Mouse (Mus musculus) neural tube, embryonic 13.5 days (tissue): Measurements from ENCODE around the gene Clrn3. TPM values are rescaled to one million over a fixed set of nuclear protein-coding genes. Genes with fewer than 3 reads are reported as not detected.
"Not testable (repeated sequence)": the region's sequence is repeated elsewhere in the genome, so short reads cannot be mapped to it uniquely, and the experiment has no call there.

Experiments
- ATAC-seq: fragments of 200-750 bp; cut with Nextera tagmentation; 2 replicates; pipeline ENCODE4 v1.8.0; 2017; ENCODE audit warnings: low read depth, mild to moderate bottlenecking, moderate TSS enrichment, moderate library complexity
- H3K27ac ChIP-seq: fragments of 300-500 bp; sonication (generic); replicated peaks from 2 replicates; pipeline ENCODE4 v1.5.1; 2015; ENCODE audit warnings: moderate library complexity, mild to moderate bottlenecking, inconsistent platforms
- H3K27me3 ChIP-seq: fragments of 300-500 bp; sonication (generic); 2 replicates; pipeline ENCODE4 v1.6.1; 2015; ENCODE audit warnings: mild to moderate bottlenecking, inconsistent platforms
- H3K36me3 ChIP-seq: fragments of 300-500 bp; sonication (generic); 2 replicates; pipeline ENCODE4 v1.6.1; 2015; ENCODE audit warnings: mild to moderate bottlenecking, inconsistent platforms
- H3K4me1 ChIP-seq: fragments of 300-500 bp; sonication (generic); replicated peaks from 2 replicates; pipeline ENCODE4 v1.6.1; 2015; ENCODE audit warnings: inconsistent platforms
- H3K4me2 ChIP-seq: fragments of 300-500 bp; sonication (generic); 2 replicates; pipeline ENCODE4 v1.6.1; 2015; ENCODE audit warnings: inconsistent platforms, mild to moderate bottlenecking, moderate library complexity
- H3K4me3 ChIP-seq: fragments of 300-500 bp; sonication (generic); 2 replicates; pipeline ENCODE4 v1.5.1; 2015; ENCODE audit warnings: mild to moderate bottlenecking, inconsistent platforms
- H3K9ac ChIP-seq: fragments of 300-500 bp; sonication (generic); 2 replicates; pipeline ENCODE4 v1.6.1; 2015; ENCODE audit warnings: moderate library complexity, mild to moderate bottlenecking, inconsistent platforms
- H3K9me3 ChIP-seq: fragments of 300-500 bp; sonication (generic); 2 replicates; pipeline ENCODE4 v1.6.1; 2016; ENCODE audit warnings: inconsistent platforms
- WGBS: fragments of 180-500 bp; shearing (Covaris S2); methylation state at CpG from one replicate; pipeline ENCODE4 v1.1.7; 2015; 5-methylcytosine and 5-hydroxymethylcytosine counted together
- polyA plus RNA-seq: library from polyadenylated mRNA; unstranded; fragments of >200 nt; fragmentation: Nextera tagmentation; extraction: Ambion mirVana; gene quantifications from 2 replicates; pipeline ENCODE4 v1.2.1, GENCODE M21; 2015

Clrn3 gene
- polyA plus RNA-seq = 0.11 TPM in 1 of 2 replicates, not detected in the other

DNA sequence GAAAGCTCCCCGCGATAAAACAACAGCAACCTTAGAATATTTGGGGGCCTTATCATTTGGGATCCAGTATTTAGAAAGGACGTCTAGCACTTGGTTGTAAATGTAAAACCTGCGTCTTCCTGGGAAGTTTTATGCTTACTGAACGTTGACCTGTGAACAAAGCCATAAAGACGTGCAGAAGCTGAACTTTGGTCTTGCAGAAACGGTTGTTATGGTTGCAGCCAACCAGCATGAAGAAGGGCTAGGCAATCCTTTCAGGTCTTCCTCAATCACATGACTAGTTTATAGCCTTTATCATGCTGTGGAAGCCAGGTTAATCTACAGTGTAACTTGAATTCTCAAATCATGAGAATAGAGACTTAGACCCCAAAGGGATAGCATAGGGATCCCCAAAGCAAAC lies at the start of gene Clrn3:
Gene Clrn3 (minus strand): TSS at position 140 of the 400 bp plus-strand sequence.
- H3K9me3 ChIP-seq = no peaks in the 10 kb centered on the region
- H3K4me2 ChIP-seq = no peak within 1 kb of the TSS
- H3K4me3 ChIP-seq = no peak within 1 kb of the TSS
- WGBS = 80% methylated on average over 7 of the region's 7 CpGs
- no peaks in the 10 kb centered on the region for H3K36me3 ChIP-seq
- H3K27ac ChIP-seq = no peak within 1 kb of the TSS
- no peaks in the 10 kb centered on the region for H3K27me3 ChIP-seq
- H3K9ac ChIP-seq = no peak within 1 kb of the TSS
- no peak for ATAC-seq
- H3K4me1 ChIP-seq = 0 out of 2 replicates have a peak, but pooled peaks cover 4% of the 10 kb centered on the region

DNA sequence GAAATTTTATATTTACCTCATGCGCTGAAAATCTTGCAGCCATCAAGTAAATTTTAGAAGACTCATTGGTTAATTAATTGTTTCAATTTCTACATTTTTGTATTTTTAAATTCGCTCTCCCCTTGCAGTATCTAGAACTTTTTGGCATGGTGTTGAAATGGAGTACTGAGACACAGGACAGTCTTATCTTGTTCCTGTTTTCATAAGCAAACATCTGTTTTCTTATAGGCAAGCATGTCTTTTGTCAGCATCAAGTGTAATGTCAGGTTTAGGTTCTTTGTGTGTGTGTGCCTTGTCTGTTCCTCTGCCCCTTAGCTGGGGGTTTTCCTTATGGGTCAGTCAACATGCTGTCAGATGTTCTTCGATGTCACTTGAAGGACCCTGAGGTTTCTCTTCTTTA lies 47.9 kb upstream of the Clrn3 start:
- no peak for ATAC-seq
- WGBS = 94% methylated on average over 3 of the region's 3 CpGs
- Histone ChIP-seq H3K9ac (no peak overlapping the region), H3K4me3 (no peak overlapping the region), H3K27ac (no peak overlapping the region), H3K4me1 (0 out of 2 replicates have a peak, but pooled peaks cover 3% of the 10 kb centered on the region), H3K36me3 (no peaks in the 10 kb centered on the region), H3K9me3 (no peaks in the 10 kb centered on the region), H3K27me3 (no peaks in the 10 kb centered on the region), H3K4me2 (no peak overlapping the region)

DNA sequence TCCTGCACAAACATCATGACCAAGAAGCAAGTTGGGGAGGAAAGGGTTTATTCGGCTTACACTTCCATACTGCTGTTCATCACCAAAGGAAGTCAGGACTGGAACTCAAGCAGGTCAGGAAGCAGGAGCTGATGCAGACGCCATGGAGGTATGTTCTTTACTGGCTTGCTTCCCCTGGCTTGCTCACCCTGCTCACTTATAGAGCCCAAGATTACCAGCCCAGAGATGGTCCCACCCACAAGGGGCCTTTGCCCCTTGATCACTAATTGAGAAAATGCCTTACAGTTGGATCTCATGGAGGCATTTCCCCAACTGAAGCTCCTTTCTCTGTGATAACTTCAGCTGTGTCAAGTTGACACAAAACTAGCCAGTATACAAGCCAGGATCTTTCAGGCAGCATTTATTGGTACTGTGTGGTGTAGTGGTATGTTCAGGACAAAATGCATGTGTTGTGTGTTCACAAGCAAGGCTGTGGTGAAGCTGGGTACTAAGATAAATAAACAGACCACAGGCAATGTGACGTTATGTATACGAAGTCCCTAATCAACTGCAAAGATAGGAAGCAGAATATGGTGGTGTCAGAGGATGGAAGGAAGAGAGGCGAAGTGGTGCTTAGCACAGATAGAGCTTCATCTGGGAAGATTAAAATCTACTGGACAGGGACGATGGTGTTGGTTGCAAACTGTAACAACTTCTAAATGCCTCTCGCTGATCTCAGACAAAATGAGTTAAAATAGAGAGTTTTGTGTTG lies 47.0 kb upstream of the Clrn3 start:
- not testable (repeated sequence) for H3K36me3 ChIP-seq, H3K9ac ChIP-seq, H3K27ac ChIP-seq, H3K27me3 ChIP-seq, ATAC-seq, H3K4me1 ChIP-seq, H3K4me3 ChIP-seq, H3K9me3 ChIP-seq, H3K4me2 ChIP-seq
- 90% methylated on average over 7 of the region's 7 CpGs for WGBS

DNA sequence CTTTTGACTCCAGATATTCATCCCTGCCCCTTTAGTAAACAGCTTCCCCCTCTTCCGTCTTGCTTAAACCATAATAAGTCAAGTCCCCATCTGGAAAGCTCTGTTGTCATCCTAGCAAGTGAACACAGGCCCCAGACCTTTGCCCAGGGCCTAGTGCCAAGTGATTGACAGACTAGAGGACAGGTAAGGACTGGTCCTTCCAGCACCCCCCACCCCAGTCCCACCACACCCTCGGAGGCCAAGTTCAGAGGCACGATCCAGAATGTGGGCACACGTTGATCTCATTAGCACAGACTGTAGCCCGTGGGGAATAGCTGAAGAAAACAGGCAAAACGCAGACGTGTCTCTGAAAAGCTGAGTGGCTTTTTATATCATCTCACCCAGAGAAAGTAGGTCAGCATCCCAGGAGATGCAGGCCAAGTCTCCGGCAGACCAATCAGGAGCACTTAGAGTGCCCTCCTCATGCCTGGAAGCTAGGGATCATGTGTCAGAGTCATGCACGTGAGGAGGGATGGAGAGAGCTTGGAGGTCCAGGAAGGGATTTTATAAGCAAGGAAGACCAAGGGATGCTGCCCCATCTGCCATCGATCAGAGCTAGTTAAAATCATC lies 43.6 kb upstream of the Clrn3 start:
- no peak overlapping the region for H3K27ac ChIP-seq
- H3K4me1 ChIP-seq = 0 out of 2 replicates have a peak, but pooled peaks cover 16% of the 10 kb centered on the region
- H3K9me3 ChIP-seq = no peaks in the 10 kb centered on the region
- no peak overlapping the region for H3K9ac ChIP-seq
- H3K4me3 ChIP-seq = no peak overlapping the region
- no peak overlapping the region for H3K4me2 ChIP-seq
- no peaks in the 10 kb centered on the region for H3K27me3 ChIP-seq
- no peak for ATAC-seq
- 69% methylated on average over 10 of the region's 10 CpGs for whole genome bisulfite sequencing
- no peaks in the 10 kb centered on the region for H3K36me3 ChIP-seq

DNA sequence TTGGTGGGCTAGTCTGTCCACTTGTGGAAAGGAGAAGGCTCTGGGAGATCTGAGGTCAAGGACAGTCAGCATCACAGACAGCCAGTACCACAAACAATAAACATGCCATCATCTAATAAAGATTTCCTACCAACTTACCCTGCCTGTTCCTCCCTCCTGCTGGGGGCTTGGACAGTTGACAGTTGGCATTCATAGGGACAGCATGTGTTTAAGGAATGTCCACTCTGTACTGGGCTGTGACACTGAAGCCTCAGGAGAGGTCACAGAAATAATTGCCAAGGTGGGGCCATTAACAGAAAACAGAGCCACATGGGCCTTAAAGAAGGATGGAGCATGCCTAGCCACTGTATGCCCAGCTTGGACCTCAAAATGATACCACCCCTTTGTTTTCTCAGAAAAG lies 42.9 kb upstream of the Clrn3 start:
- Histone ChIP-seq H3K27ac (no peak overlapping the region), H3K9me3 (no peaks in the 10 kb centered on the region), H3K9ac (no peak overlapping the region), H3K4me3 (no peak overlapping the region), H3K36me3 (no peaks in the 10 kb centered on the region), H3K27me3 (no peaks in the 10 kb centered on the region), H3K4me1 (0 out of 2 replicates have a peak, but pooled peaks cover 16% of the 10 kb centered on the region), H3K4me2 (no peak overlapping the region)
- no peak for ATAC-seq

DNA sequence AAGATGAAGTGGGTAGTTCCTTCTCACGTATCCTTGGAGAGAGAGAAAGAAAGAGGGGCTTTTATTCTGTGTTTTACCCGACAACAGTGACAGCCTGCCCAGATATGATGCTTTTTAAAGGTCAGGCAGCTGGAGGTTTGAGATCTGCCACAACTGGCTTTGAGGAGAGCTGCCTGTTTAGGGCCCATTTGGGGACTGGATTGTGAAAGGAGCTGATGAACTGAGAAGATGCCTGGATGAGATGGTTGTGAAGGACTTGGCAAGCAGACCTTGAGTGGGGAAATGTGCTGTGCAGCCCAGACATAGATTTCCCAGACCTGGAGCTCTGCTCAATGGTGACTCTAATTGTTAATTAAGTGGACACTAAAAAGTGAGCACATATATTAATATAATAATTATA lies 40.1 kb upstream of the Clrn3 start:
- 0 out of 2 replicates have a peak, but pooled peaks cover 16% of the 10 kb centered on the region for H3K4me1 ChIP-seq
- H3K9me3 ChIP-seq = no peaks in the 10 kb centered on the region
- H3K36me3 ChIP-seq = no peaks in the 10 kb centered on the region
- no peak overlapping the region for H3K27ac ChIP-seq
- no peak for ATAC-seq
- H3K4me3 ChIP-seq = no peak overlapping the region
- H3K4me2 ChIP-seq = no peak overlapping the region
- WGBS = 59% methylated on average over 2 of the region's 2 CpGs
- no peak overlapping the region for H3K9ac ChIP-seq
- no peaks in the 10 kb centered on the region for H3K27me3 ChIP-seq

DNA sequence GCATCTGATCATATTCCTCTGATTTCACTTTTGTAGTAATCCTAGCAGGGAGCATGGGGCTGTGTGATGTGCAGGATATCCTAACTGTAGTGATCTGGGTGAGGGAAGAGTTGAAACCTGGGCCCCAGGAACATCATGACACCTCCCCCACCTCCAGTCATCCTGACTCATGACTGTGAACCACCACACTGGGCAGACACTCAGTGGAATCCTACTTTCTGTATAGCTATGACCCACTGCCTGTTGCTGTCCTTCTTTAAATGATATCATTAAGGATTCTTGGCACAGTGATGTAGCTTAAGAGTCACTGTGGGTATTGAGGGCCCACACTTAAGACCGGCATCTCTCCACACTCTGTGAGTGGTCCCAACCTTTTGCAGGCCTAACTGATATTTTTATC lies 39.1 kb upstream of the Clrn3 start:
- H3K9ac ChIP-seq = no peak overlapping the region
- WGBS = 79% methylated on average over 1 of the region's 1 CpGs
- ATAC-seq = no peak

DNA sequence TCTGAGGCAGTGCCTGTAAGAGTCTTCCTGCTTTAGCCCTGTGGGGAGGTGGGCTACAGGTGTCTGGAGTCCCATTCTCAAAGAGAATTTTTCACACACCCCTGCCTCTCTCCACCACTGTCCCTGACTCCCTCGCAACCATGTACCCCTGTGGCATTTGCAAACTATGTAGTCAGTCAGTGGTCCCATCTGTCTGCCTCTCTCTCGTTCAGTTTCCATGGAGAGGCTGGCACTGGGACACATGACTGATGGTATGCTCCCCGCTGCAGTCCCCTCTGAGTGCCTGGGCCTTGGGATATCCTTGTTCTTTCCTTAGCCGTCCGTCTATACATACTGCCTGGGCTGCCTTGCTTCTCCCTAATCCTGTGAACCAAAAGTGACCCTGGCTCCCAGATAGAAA lies 37.6 kb upstream of the Clrn3 start:
- no peaks in the 10 kb centered on the region for H3K27me3 ChIP-seq
- no peak overlapping the region for H3K4me2 ChIP-seq
- H3K27ac ChIP-seq = no peak overlapping the region
- peaks cover 21% of the 10 kb centered on the region for H3K4me1 ChIP-seq
- H3K9ac ChIP-seq = no peak overlapping the region
- H3K4me3 ChIP-seq = no peak overlapping the region
- H3K9me3 ChIP-seq = no peaks in the 10 kb centered on the region
- 65% methylated on average over 5 of the region's 5 CpGs for WGBS
- no peak for ATAC-seq
- no peaks in the 10 kb centered on the region for H3K36me3 ChIP-seq

More for the DNA sequence above, 39.1 kb upstream of the Clrn3 start:
- H3K4me3 ChIP-seq = no peak overlapping the region
- no peaks in the 10 kb centered on the region for H3K36me3 ChIP-seq
- no peaks in the 10 kb centered on the region for H3K27me3 ChIP-seq
- H3K4me1 ChIP-seq = 0 out of 2 replicates have a peak, but pooled peaks cover 16% of the 10 kb centered on the region
- H3K27ac ChIP-seq = no peak overlapping the region
- no peaks in the 10 kb centered on the region for H3K9me3 ChIP-seq
- no peak overlapping the region for H3K4me2 ChIP-seq

DNA sequence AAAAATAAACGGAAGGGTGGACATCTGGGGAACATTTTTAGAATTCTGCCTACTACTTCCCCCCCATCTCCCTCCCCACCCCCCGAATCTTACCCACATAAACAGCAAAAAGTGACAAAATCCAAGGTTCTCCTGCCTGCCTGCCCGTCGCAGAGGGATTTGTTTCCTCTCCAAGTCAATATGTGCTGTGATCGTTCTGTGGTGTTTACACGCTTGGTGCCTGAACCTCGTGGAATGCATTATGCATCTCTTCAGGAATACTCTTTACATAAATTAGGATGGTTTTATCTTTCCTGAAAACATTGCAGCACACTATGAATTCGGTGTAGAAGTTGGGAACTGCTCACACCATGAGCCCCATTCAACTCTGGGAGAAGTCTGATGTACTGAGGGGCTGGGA lies 35.6 kb upstream of the Clrn3 start:
- Histone ChIP-seq H3K4me3 (no peak overlapping the region), H3K4me2 (no peak overlapping the region), H3K9ac (no peak overlapping the region), H3K9me3 (no peaks in the 10 kb centered on the region), H3K4me1 (peaks cover 21% of the 10 kb centered on the region), H3K36me3 (no peaks in the 10 kb centered on the region), H3K27me3 (no peaks in the 10 kb centered on the region), H3K27ac (no peak overlapping the region)
- no peak for ATAC-seq
- WGBS = 80% methylated on average over 8 of the region's 8 CpGs

DNA sequence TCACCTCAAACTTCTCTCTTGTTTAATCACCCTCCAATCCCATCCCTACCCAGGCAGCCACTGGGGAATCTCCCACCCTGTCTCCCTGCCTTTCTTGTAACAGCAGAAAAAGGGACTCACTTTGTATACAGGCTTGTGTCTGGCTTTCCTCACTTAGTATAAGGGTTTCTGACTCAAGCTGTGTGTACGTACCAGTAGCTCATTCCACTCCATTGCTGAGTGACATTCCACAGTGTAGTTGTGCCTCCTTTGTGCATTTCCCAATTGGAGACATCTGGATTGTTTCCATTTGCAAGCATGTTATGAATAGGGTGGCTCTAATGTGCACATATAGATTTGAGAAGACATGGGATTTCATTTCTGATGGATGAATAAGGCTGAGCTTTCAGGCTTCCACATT lies 31.8 kb upstream of the Clrn3 start:
- no peak for ATAC-seq
- Histone ChIP-seq H3K27me3 (no peaks in the 10 kb centered on the region), H3K4me1 (peaks cover 9% of the 10 kb centered on the region), H3K36me3 (no peaks in the 10 kb centered on the region), H3K4me3 (no peak overlapping the region), H3K27ac (no peak overlapping the region), H3K4me2 (no peak overlapping the region), H3K9me3 (no peaks in the 10 kb centered on the region), H3K9ac (no peak overlapping the region)
- WGBS = 78% methylated on average over 1 of the region's 1 CpGs

DNA sequence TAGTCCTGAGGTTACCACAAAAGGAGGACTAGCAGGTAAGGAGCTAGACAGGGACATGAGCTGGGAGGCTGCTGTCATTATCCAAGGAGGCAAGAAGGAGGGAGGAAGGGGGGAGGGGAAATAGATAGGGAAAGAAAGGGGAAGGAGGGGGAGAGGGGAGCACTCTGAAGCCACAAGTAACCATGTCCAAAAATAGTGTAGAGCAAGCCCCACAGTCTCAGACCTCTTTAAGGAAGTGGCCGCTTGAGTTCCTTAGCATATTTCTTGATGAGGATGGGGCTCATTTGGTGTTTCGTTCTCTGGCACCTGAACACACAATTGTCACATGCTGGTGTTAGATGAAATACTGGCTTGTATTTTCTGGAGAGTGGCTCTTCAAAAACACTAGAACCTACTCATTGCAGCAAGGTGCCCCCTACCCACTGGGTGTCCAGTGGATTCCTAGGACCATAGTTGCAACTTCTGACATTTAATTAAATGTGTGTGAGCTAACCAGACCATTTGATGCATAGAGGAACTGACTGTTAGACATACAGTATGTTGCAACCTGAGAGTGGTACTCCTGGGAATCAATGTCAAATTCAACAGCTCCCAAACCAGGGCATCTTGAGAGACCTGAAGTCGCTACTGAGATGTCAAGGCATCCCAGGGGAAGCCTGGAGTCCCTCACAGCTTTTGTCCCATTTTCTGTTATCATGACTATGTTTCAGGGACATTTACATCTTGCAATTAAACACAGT lies 28.4 kb upstream of the Clrn3 start:
- ATAC-seq = no peak
- WGBS = 83% methylated on average over 3 of the region's 3 CpGs
- Histone ChIP-seq H3K9ac (no peak overlapping the region), H3K4me1 (peaks cover 4% of the 10 kb centered on the region), H3K4me3 (no peak overlapping the region), H3K9me3 (no peaks in the 10 kb centered on the region), H3K4me2 (no peak overlapping the region), H3K27me3 (no peaks in the 10 kb centered on the region), H3K27ac (no peak overlapping the region), H3K36me3 (no peaks in the 10 kb centered on the region)

DNA sequence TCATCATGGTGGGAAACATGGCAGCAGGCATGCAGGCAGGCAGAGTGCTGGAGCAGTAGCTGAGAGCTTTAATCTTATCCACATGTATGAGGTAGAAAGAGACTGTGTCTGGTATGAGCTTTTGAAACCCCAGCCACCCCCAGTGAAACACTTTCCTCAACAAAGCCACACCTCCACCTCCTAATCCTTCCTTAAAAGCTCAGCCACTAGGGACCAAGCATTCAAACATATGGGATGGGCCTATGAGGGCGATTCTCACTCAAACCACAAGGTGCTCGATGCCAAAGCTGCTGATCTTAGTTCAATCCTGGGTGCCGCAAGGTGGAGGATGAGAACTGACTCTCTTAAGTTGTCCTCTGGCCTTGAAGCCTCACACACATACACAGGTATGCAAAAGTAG lies 25.1 kb upstream of the Clrn3 start:
- no peaks in the 10 kb centered on the region for H3K27me3 ChIP-seq
- no peak overlapping the region for H3K4me3 ChIP-seq
- H3K36me3 ChIP-seq = no peaks in the 10 kb centered on the region
- no peak overlapping the region for H3K9ac ChIP-seq
- H3K4me1 ChIP-seq = peaks cover 15% of the 10 kb centered on the region
- no peak overlapping the region for H3K4me2 ChIP-seq
- H3K9me3 ChIP-seq = no peaks in the 10 kb centered on the region
- WGBS = 88% methylated on average over 3 of the region's 3 CpGs
- ATAC-seq = no peak
- no peak overlapping the region for H3K27ac ChIP-seq
